19 mouse cellular contexts compared by ENCODE assay signal in the genomic region with DNA sequence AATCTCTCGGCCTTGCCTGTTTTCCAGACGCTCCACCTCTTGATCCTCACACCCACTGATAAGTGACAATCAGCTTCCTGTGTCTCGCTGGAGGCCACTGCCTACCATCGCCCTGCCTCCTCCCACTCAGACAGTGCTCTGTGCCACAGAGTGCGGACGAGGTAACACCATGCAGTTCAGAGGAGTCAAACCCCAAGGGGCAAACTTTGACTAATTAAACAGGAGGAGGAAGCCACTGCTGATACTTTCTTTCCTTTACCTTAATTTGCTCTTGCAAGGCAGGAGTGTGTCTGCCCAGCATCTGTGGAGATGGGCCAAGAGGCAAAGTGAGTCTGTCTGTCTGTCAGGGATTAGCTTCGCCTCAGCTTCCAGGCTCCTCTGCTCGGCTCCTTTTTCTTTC.
"Had no signal": no experiment of that assay in that cellular context is flagged by ENCODE, and none has a peak within 500 bp of the region (broad histone marks: within the 10 kb centered on the region; RNA-seq: fewer than 3 reads in every experiment).

No protein-coding gene starts in this region.

- H3K4me3 ChIP-seq: kidney, embryonic 15.5 days; left cerebral cortex, adult 2 months; liver, embryonic 13.5 days; midbrain, embryonic 12.5 days; myocyte; neural tube, embryonic 13.5 days; stomach, embryonic 15.5 days had no signal

- H3K36me3 ChIP-seq: kidney, embryonic 15.5 days; liver, embryonic 13.5 days; midbrain, embryonic 12.5 days; neural tube, embryonic 13.5 days; stomach, embryonic 15.5 days had no signal

- DNase-seq: kidney, adult 8-10 months; kidney, postnatal 10 days; kidney, postnatal 36 days; layer of hippocampus, postnatal 36 days; liver, embryonic 13.5 days; lung, adult 2 months; lung, postnatal 14 days; lung, postnatal 4 days; retina, postnatal 1 day; right cerebral cortex, postnatal 25 days; spleen, adult 18-20 months; thymus, postnatal 25 days had no signal

- H3K27me3 ChIP-seq: kidney, embryonic 15.5 days; liver, embryonic 13.5 days; stomach, embryonic 15.5 days had no signal

- H3K4me1 ChIP-seq: kidney, embryonic 15.5 days; liver, embryonic 13.5 days; midbrain, embryonic 12.5 days; neural tube, embryonic 13.5 days; stomach, embryonic 15.5 days had no signal

- H3K27ac ChIP-seq: kidney, embryonic 15.5 days; left cerebral cortex, adult 2 months; liver, embryonic 13.5 days; midbrain, embryonic 12.5 days; neural tube, embryonic 13.5 days; stomach, embryonic 15.5 days had no signal

- H3K4me2 ChIP-seq: kidney, embryonic 15.5 days; liver, embryonic 13.5 days; midbrain, embryonic 12.5 days; neural tube, embryonic 13.5 days; stomach, embryonic 15.5 days had no signal

- ATAC-seq: midbrain, embryonic 16.5 days had no signal

- H3K9ac ChIP-seq: kidney, embryonic 15.5 days; liver, embryonic 13.5 days; midbrain, embryonic 12.5 days; neural tube, embryonic 13.5 days; stomach, embryonic 15.5 days had no signal

- H3K9me3 ChIP-seq: kidney, embryonic 15.5 days; liver, embryonic 13.5 days; midbrain, embryonic 12.5 days; neural tube, embryonic 13.5 days; stomach, embryonic 15.5 days had no signal
